Mouse (Mus musculus): ENCODE results near the gene St6gal1.

DNA sequence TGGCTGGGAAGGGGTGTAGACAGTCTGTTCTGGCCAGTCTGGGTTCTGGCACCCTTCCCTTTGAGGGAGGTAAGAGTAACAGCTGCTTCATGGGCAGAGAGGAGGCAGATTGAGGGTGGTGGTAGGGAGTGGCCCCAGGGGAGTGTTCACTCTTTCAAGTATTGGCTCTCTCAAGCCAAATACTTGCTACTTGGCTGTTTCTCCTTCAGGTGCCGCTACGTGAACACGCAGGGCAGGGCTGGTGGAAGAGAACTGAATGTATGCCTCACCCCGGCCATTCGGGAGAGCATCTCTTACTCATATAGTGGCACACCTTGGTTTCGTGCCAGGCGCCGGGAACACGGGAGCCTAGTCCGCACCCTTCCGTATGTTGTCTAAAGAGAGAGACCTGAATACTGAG, 41.8 kb downstream of the St6gal1 start:
- TF ChIP-seq CTCF (IDR thresholded peaks at IDR 0.05; ENCODE audit: borderline replicate concordance, insufficient read depth, low read depth, low read length) (no peak), POLR2A (IDR thresholded peaks at IDR 0.05; ENCODE audit: borderline replicate concordance, insufficient read depth, low read length) (no peak)
